Mouse (Mus musculus) CD4-positive helper T cell, adult 2 months (primary cell): ENCODE results near the gene Gm17521.
"Not testable (repeated sequence)": the region's sequence is repeated elsewhere in the genome, so short reads cannot be mapped to it uniquely, and the experiment has no call there.

Experiments
- DNase-seq: peaks from one replicate; pipeline ENCODE4 v3.0.0-alpha.2; 2012; ENCODE audit warnings: low read depth, missing footprints, low spot score

Gm17521 gene

GRCm38 (mm10) chrX:123029569-123029968, at the start of gene Gm17521:
Gene Gm17521, minus strand, starts transcription at chrX:123029669.
- not testable (repeated sequence) for DNase-seq

GRCm38 (mm10) chrX:123043956-123044355, 14.5 kb upstream of the Gm17521 start:
- DNase-seq: no peak

GRCm38 (mm10) chrX:123043516-123043915, 14.0 kb upstream of the Gm17521 start:
- no peak for DNase-seq
